Mouse (Mus musculus) heart, adult 2 months (tissue): ENCODE results near the gene Neurl1b. TPM values are rescaled to one million over a fixed set of nuclear protein-coding genes. Genes with fewer than 3 reads are reported as not detected.

Experiments used
- DNase-seq, 2 experiments: peaks; one replicate each; pipeline ENCODE4 v3.0.0; 2021
- H3K27ac ChIP-seq: fragments of 200-600 bp; 2 replicates; pipeline ENCODE4 v1.8.1; 2022
- H3K27me3 ChIP-seq: fragments of 200-500 bp; 2 replicates; pipeline ENCODE4 v1.6.1; 2012; ENCODE audit warnings: mild to moderate bottlenecking, low read length, inconsistent platforms, mixed read lengths; ENCODE audit not compliant: control insufficient read depth, insufficient read depth
- H3K36me3 ChIP-seq: fragments of 200-500 bp; 2 replicates; pipeline ENCODE4 v1.6.1; 2012; ENCODE audit warnings: low read length, inconsistent platforms; ENCODE audit not compliant: control insufficient read depth, insufficient read depth
- H3K4me1 ChIP-seq: fragments of 200-500 bp; 2 replicates; pipeline ENCODE4 v1.6.1; 2011; ENCODE audit warnings: low read length; ENCODE audit not compliant: control insufficient read depth, insufficient read depth
- H3K4me3 ChIP-seq: fragments of 200-600 bp; 2 replicates; pipeline ENCODE4 v1.8.1; 2022
- H3K79me2 ChIP-seq: fragments of 200-500 bp; replicated peaks from 2 replicates; pipeline ENCODE4 v1.6.1; 2012; ENCODE audit warnings: mild to moderate bottlenecking, inconsistent platforms, low read length, moderate library complexity, mixed read lengths; ENCODE audit not compliant: control insufficient read depth, insufficient read depth
- H3K9ac ChIP-seq: fragments of 200-500 bp; 2 replicates; pipeline ENCODE4 v1.6.1; 2012; ENCODE audit warnings: low read depth, mild to moderate bottlenecking, control low read depth, inconsistent platforms, low read length, mixed read lengths
- CTCF ChIP-seq: fragments of 200-600 bp; IDR thresholded peaks from 2 replicates; pipeline ENCODE4 v1.8.1; 2022; ENCODE audit warnings: antibody characterized with exemption, mild to moderate bottlenecking, moderate library complexity
- EP300 ChIP-seq: fragments of 200-500 bp; IDR thresholded peaks from 2 replicates; pipeline ENCODE4 v1.6.1; 2011; ENCODE audit warnings: low read depth, low read length, control low read depth; ENCODE audit not compliant: insufficient read depth
- POLR2A ChIP-seq: fragments of 200-500 bp; IDR thresholded peaks from 2 replicates; pipeline ENCODE4 v1.6.1; 2011; ENCODE audit warnings: mild to moderate bottlenecking, low read depth, low read length, control low read depth; ENCODE audit not compliant: insufficient read depth
- WGBS: fragments of 180-500 bp; shearing (Covaris S2); methylation state at CpG from one replicate; pipeline ENCODE4 v1.1.7; 2018; 5-methylcytosine and 5-hydroxymethylcytosine counted together
- intact Hi-C: fragments of 180-260 bp; cut with DNase I; formaldehyde crosslinking; loops from one replicate; pipeline ENCODE4 v1.15.1; 2025
- polyA plus RNA-seq: library from polyadenylated mRNA; depleted of rRNA; stranded (reverse); fragments of >200 nt; gene quantifications from 2 replicates; pipeline ENCODE4 v1.2.3, GENCODE M21; 2012
- total RNA-seq, 2 experiments: library from RNA; stranded (reverse); gene quantifications; 2 replicates each; pipeline ENCODE4 v1.2.3; 2021

Neurl1b gene
- total and polyA plus RNA-seq, 3 experiments: 3.9 to 5.0 (median 4.7) TPM

DNA sequence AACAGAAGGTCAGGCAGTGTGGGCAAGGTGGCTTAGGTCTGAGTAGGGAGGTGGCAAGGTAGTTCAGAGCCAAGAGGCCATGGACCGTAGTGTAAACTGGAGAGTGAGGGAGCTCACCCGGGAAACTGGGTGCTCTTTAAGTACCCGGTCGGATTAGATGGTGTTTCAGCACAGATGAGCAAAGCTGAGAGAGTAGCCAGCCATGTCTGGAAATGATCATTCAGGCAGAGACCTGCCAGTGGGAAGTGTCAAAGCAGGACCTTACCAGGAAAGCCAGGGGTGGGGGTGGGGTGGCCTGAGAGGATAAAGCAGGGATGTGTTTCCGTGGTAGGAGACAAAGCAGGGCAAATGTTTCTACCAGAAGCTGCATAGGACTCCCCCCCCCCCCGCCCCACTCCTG is 62.2 kb downstream of the Neurl1b start:
- no peak overlapping the region for H3K27ac ChIP-seq
- no peaks in the 10 kb centered on the region for H3K79me2 ChIP-seq
- no peak overlapping the region for H3K9ac ChIP-seq
- H3K4me1 ChIP-seq: peaks cover 7% of the 10 kb centered on the region; the same call in 1 of the 2 replicates
- intact Hi-C loops: no loop called here
- 52% methylated on average over 6 of the region's 6 CpGs for WGBS
- H3K27me3 ChIP-seq: no peaks in the 10 kb centered on the region
- TF ChIP-seq CTCF (no peak), POLR2A (no peak), EP300 (no peak)
- H3K4me3 ChIP-seq: no peak overlapping the region
- no peak for DNase-seq
- no peaks in the 10 kb centered on the region for H3K36me3 ChIP-seq

DNA sequence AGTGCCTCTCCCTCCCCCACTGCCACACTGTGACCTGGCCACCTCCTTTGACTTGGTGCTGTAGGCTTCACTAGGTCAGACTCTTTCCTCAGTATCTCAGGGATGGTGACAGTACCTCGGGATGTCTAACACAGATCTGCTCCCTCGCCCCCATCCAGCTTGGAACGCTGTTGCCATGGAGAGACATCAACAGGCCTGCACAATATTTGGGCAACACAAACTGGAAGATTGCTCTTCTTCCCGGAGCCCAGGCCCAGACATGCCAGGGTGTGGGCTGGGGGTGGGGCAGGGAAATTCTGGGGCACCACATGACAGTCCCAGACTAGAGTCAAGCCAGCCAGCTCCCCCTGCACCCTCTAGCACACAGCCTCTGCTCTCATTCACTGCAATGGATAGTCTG is 64.0 kb downstream of the Neurl1b start:
- Histone ChIP-seq H3K4me1 (peaks cover 7% of the 10 kb centered on the region; the same call in 1 of the 2 replicates), H3K4me3 (no peak overlapping the region), H3K79me2 (no peaks in the 10 kb centered on the region), H3K9ac (no peak overlapping the region), H3K36me3 (no peaks in the 10 kb centered on the region), H3K27me3 (no peaks in the 10 kb centered on the region), H3K27ac (peak overlapping the region; percentile 40)
- WGBS: 61% methylated on average over 4 of the region's 4 CpGs
- intact Hi-C loops: no loop called here
- DNase-seq: peak; percentile 49 to 65
- TF ChIP-seq EP300 (0 out of 2 replicates have a peak, but pooled peaks have one; percentile 35), CTCF (no peak), POLR2A (no peak)

DNA sequence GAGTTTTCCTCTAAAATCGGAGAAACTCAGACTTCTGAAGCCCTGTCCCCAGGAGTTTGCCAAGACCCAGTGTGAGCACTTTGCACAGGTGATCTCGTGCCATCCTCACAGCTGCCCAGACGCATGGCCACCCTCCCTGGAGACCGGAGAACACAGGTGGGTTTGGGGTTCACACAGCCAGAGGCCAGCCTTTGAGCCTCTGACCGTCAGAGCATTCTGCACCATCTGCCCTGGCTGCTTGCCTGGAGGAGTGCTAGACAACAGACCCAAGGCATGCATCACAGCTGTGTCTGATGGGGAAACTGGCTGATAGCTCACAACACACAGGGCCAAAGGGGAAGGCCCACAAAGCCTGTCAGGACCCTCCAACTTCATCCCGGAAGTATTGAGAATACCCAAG is 65.0 kb downstream of the Neurl1b start:
- H3K36me3 ChIP-seq: no peaks in the 10 kb centered on the region
- WGBS: 77% methylated on average over 6 of the region's 6 CpGs
- peaks cover 7% of the 10 kb centered on the region; the same call in 1 of the 2 replicates for H3K4me1 ChIP-seq
- TF ChIP-seq POLR2A (no peak), CTCF (no peak), EP300 (no peak)
- intact Hi-C loops: no loop called here
- no peaks in the 10 kb centered on the region for H3K79me2 ChIP-seq
- H3K27ac ChIP-seq: no peak overlapping the region; the same call in 1 of the 2 replicates
- H3K27me3 ChIP-seq: no peaks in the 10 kb centered on the region
- no peak overlapping the region for H3K9ac ChIP-seq
- peak; percentile 40 to 44 for DNase-seq
- H3K4me3 ChIP-seq: no peak overlapping the region

DNA sequence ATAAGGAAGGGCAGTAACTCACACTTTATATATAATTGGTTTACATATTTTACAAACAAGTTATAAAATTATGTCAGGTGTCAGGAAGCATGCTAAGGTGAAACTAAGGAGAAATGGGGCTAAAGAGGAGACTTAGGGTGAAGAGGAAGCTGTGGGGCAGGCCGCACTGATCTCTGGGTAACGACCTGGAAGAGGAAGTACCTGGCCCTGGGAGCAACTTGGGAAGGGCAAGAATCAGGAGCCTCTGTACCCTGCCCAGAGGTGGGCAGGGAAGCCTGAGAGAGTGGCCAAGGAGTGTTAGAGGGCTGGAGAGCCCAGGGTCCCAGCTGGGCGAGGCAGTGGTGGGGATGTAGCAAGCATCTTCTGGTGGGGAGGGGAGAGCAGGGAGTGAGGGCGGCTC is 66.3 kb downstream of the Neurl1b start:
- Histone ChIP-seq H3K79me2 (no peaks in the 10 kb centered on the region), H3K36me3 (no peaks in the 10 kb centered on the region), H3K4me1 (peaks cover 7% of the 10 kb centered on the region; the same call in 1 of the 2 replicates), H3K27me3 (no peaks in the 10 kb centered on the region), H3K4me3 (no peak overlapping the region), H3K9ac (no peak overlapping the region), H3K27ac (no peak overlapping the region)
- no peak for TF ChIP-seq EP300
- no peak for TF ChIP-seq CTCF
- TF ChIP-seq POLR2A: no peak
- WGBS: 94% methylated on average over 4 of the region's 4 CpGs
- intact Hi-C loops: no loop called here
- DNase-seq: no peak

DNA sequence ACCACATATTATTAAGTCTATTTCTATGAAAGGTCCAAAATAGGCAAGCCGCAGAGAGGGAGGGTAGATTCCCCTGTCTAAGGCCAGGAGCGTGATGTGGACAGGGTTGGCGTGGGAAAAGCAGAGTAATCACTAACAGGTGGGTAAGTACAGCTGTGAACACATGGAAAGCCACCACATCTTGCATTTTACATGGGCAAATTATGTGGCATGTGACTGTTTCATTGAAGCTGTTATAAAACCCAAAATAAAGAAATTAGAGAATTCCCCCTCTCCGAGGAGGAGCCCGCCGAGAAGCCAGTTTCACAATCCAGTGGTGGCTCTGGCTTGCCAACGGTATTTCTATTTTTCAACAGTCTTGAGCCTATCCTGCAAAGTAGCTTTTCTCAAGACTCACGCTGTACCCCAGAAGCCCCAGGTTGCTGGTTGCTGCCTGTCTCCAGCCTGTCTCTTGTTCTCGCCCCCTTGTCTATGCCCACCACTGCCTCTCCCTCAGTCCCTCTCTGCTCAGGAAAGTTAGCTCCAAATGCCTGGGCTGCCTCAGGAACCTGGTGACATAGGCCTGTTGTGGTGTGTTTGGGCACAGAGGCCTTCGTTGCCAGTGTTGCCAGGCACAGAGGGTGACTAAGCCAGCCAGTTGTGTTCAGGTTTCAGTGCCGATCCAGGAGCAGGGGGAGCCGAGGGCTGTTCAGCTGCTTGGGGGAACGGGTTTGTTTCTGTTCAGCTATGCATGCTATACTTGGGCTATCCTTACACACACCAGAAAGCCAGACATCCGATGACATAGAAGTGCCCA is 70.2 kb downstream of the Neurl1b start:
- intact Hi-C loops: loop anchor here (5.0 kb wide), 1 partner anchor 618 kb away; the partner anchor contains the start of gene Mcrip2
- 77% methylated on average over 14 of the region's 14 CpGs for WGBS
- H3K9ac ChIP-seq: peak overlapping the region; percentile 34; the same call in 1 of the 2 replicates

DNA sequence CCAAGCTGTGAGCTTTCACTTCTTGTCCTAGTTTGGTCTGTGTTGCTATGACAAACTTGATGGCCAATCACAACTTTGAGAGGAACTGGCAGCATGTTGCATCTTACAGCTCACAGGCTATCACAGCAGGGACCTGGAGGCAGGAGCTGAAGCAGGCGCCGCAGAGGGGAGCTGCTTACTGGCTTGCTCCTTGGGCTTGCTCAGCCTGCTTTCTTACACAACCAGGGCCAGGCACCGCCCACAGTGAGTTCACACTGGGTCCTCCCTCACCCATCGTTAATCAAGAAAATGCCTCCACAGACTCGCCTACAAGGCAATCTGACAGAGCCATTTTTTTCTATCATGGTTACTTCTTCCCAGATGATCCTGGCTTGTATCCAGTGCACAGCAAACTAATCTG is 72.6 kb downstream of the Neurl1b start:
- H3K4me1 ChIP-seq: peaks cover 29% of the 10 kb centered on the region
- H3K79me2 ChIP-seq: no peaks in the 10 kb centered on the region
- 0 out of 2 replicates have a peak overlapping the region, but pooled peaks have one; percentile 10 for H3K9ac ChIP-seq
- H3K4me3 ChIP-seq: no peak overlapping the region
- H3K27ac ChIP-seq: peak overlapping the region; percentile 98
- WGBS: 46% methylated on average over 5 of the region's 5 CpGs
- no peaks in the 10 kb centered on the region for H3K27me3 ChIP-seq
- intact Hi-C loops: loop anchor here (5.0 kb wide), 1 partner anchor 620 kb away; the partner anchor contains the start of gene Mcrip2
- DNase-seq: peak; percentile 45 to 67
- H3K36me3 ChIP-seq: peaks cover 10% of the 10 kb centered on the region
- TF ChIP-seq CTCF: no peak
- no peak for TF ChIP-seq EP300
- TF ChIP-seq POLR2A: no peak

More for the DNA sequence above, 70.2 kb downstream of the Neurl1b start:
- Histone ChIP-seq H3K79me2 (no peaks in the 10 kb centered on the region), H3K36me3 (peaks cover 8% of the 10 kb centered on the region), H3K4me1 (peaks cover 20% of the 10 kb centered on the region), H3K27me3 (no peaks in the 10 kb centered on the region), H3K4me3 (no peak overlapping the region), H3K27ac (peak overlapping the region; percentile 54)
- TF ChIP-seq CTCF (no peak), POLR2A (peak; percentile 54; the same call in 1 of the 2 replicates), EP300 (0 out of 2 replicates have a peak, but pooled peaks have one; percentile 54)
- peak; percentile 53 to 60 for DNase-seq
